Mouse (Mus musculus) midbrain, postnatal 0 days (tissue): ENCODE data around the gene Phf19. TPM values are rescaled to one million over a fixed set of nuclear protein-coding genes. Genes with fewer than 3 reads are reported as not detected.

Experiments used
- ATAC-seq: fragments of 200-750 bp; cut with Nextera tagmentation; 2 replicates; pipeline ENCODE4 v1.8.0; 2017; ENCODE audit warnings: moderate number of reproducible peaks, mild to moderate bottlenecking, moderate TSS enrichment, moderate library complexity; ENCODE audit not compliant: low FRiP score
- DNase-seq: peaks from one replicate; pipeline ENCODE4 v3.0.0-alpha.2; 2015; ENCODE audit warnings: low spot score
- H3K27ac ChIP-seq: fragments of 300-500 bp; sonication (generic); 2 replicates; pipeline ENCODE4 v1.5.1; 2014; ENCODE audit warnings: low read depth, mild to moderate bottlenecking, low read length, mixed read lengths
- H3K27me3 ChIP-seq: fragments of 300-500 bp; sonication (generic); 2 replicates; pipeline ENCODE4 v1.6.1; 2014; ENCODE audit warnings: low read length, control low read depth, mixed read lengths; ENCODE audit not compliant: insufficient read depth
- H3K36me3 ChIP-seq: fragments of 300-500 bp; sonication (generic); 2 replicates; pipeline ENCODE4 v1.6.1; 2014; ENCODE audit warnings: low read length, control low read depth, mixed read lengths; ENCODE audit not compliant: insufficient read depth
- H3K4me1 ChIP-seq: fragments of 300-500 bp; sonication (generic); 2 replicates; pipeline ENCODE4 v1.6.1; 2014; ENCODE audit warnings: mild to moderate bottlenecking, control low read depth, antibody characterized with exemption, low read length, mixed read lengths; ENCODE audit not compliant: insufficient read depth
- H3K4me2 ChIP-seq: fragments of 300-500 bp; sonication (generic); 2 replicates; pipeline ENCODE4 v1.6.1; 2014; ENCODE audit warnings: low read depth, mild to moderate bottlenecking, low read length, mixed read lengths; ENCODE audit not compliant: poor library complexity, severe bottlenecking
- H3K4me3 ChIP-seq: fragments of 300-500 bp; sonication (generic); 2 replicates; pipeline ENCODE4 v1.5.1; 2014; ENCODE audit warnings: low read depth, mild to moderate bottlenecking, low read length, moderate library complexity
- H3K9ac ChIP-seq: fragments of 300-500 bp; sonication (generic); replicated peaks from 2 replicates; pipeline ENCODE4 v1.6.1; 2014; ENCODE audit warnings: mild to moderate bottlenecking, low read length, moderate library complexity, mixed read lengths; ENCODE audit not compliant: poor library complexity, severe bottlenecking
- H3K9me3 ChIP-seq: fragments of 300-500 bp; sonication (generic); 2 replicates; pipeline ENCODE4 v1.6.1; 2016; ENCODE audit warnings: low read length, control low read depth
- CTCF ChIP-seq: IDR thresholded peaks from 2 replicates; pipeline ENCODE4 v1.5.1; 2016; ENCODE audit warnings: antibody characterized with exemption, mild to moderate bottlenecking
- WGBS: fragments of 180-500 bp; shearing (Covaris S2); extraction: QIAGEN DNeasy Blood & Tissue Kit; methylation state at CpG from one replicate; pipeline ENCODE4 v1.1.7; 2014; 5-methylcytosine and 5-hydroxymethylcytosine counted together
- polyA plus RNA-seq: library from polyadenylated mRNA; unstranded; fragments of >200 nt; fragmentation: Nextera tagmentation; extraction: Ambion mirVana; gene quantifications from 2 replicates; pipeline ENCODE4 v1.2.1, GENCODE M21; 2015
- total RNA-seq: library from RNA; depleted of rRNA; stranded (reverse); fragments of >200 nt; gene quantifications from 2 replicates; pipeline ENCODE4 v1.2.3, GENCODE M21; 2014

The Phf19 gene
- total and polyA plus RNA-seq, 2 experiments from 2014 or later = 1.3 to 2.1 TPM

DNA sequence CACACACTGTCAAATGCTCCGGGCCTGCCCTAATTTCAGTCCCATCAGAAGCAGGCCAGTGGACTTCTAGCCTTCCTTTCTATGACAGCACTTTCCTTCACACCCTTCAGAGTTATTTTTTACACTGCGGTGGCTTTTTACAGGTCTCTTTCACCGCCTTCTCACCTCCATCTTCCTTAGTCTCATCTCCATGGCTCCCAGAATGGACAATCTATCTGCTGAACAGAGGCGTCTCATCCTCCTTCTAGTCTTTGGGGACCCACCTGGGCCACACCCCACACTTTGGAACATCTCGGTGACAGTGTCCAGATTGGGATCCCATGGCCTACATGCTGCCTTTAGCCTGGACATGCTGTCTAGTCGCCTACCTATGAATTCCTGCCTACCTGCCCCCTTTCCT, 47.1 kb upstream of the Phf19 start:
- H3K27ac ChIP-seq = no peak overlapping the region
- 76% methylated on average over 6 of the region's 6 CpGs for WGBS
- H3K9ac ChIP-seq = 0 out of 2 replicates have a peak overlapping the region, but pooled peaks have one; percentile 33
- no peak for ATAC-seq
- peak overlapping the region; percentile 45 for H3K4me2 ChIP-seq
- peak overlapping the region; percentile 20; the same call in 1 of the 2 replicates for H3K4me3 ChIP-seq
- H3K27me3 ChIP-seq = no peaks in the 10 kb centered on the region
- no peak for TF ChIP-seq CTCF
- H3K36me3 ChIP-seq = no peaks in the 10 kb centered on the region
- no peaks in the 10 kb centered on the region for H3K9me3 ChIP-seq
- no peak for DNase-seq
- no peaks in the 10 kb centered on the region for H3K4me1 ChIP-seq

DNA sequence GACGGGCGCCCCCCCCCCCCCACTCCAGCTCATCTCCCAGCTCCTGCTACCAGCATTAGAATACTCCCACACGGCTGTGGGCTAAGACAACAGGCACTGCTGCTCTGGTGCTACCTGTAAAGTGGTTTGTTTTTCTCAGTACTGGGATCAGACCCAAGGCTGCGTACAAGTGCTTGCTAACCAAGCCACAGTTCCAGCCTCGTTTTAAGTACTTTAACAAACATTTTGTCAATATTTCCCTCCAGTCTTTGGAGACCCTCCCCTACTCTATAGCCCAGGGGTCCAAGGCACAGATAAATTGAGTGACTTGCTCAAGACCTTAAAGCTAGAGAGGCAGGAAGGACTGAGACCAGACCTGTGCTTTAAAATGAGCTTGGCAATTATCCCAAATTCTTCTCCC, 46.6 kb upstream of the Phf19 start:
- H3K9me3 ChIP-seq = no peaks in the 10 kb centered on the region
- no peaks in the 10 kb centered on the region for H3K36me3 ChIP-seq
- no peak overlapping the region for H3K27ac ChIP-seq
- H3K4me2 ChIP-seq = no peak overlapping the region
- H3K9ac ChIP-seq = no peak overlapping the region
- H3K4me3 ChIP-seq = no peak overlapping the region
- ATAC-seq (no peak), DNase-seq (no peak)
- 78% methylated on average over 5 of the region's 5 CpGs for WGBS
- no peaks in the 10 kb centered on the region for H3K27me3 ChIP-seq
- H3K4me1 ChIP-seq = no peaks in the 10 kb centered on the region
- TF ChIP-seq CTCF = no peak

DNA sequence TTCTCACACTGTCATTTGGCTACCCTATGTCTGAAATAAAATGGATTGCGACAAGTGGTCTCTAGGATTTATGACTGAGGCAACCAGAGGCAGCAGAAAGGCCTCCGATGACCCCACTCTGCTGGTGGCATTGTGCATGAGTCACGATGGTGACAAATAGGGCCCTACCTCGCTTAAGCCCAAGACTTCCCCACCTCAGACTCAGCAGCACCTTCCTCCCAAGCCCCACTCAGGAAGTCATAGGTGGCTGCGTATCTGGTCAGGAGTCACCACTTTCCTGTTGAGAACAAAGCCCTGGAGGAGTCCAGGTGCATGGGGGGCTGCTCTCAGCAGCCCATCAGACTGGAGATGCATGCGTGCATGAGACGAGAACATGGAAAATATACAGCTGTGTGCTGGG, 44.8 kb upstream of the Phf19 start:
- Histone ChIP-seq H3K4me3 (no peak overlapping the region), H3K9ac (no peak overlapping the region), H3K4me1 (no peaks in the 10 kb centered on the region), H3K27me3 (no peaks in the 10 kb centered on the region), H3K27ac (no peak overlapping the region), H3K4me2 (no peak overlapping the region), H3K9me3 (no peaks in the 10 kb centered on the region), H3K36me3 (no peaks in the 10 kb centered on the region)
- no peak for DNase-seq
- no peak for ATAC-seq
- TF ChIP-seq CTCF = no peak
- 96% methylated on average over 7 of the region's 7 CpGs for WGBS

DNA sequence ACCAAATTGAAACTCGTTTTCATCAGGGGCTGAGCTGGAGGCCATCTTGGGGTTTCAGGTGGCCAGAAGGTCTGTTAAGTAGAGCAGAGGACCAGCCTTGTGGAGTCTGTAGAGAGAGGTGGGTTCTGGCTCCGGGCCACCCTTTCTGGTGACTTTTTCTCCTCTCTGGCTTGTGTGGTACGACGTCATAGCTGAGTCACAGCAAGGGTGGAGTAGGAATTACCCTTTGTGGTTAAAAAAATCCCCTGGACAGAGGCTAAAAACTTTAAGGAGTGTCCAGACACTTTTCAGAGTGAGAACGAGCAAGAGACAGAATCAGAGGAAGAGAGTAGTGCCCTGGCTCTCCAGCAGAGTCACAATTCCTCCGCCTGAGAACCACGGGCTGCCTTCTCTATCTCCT, 44.2 kb upstream of the Phf19 start:
- no peak for ATAC-seq
- 80% methylated on average over 7 of the region's 7 CpGs for WGBS
- Histone ChIP-seq H3K27ac (no peak overlapping the region), H3K36me3 (no peaks in the 10 kb centered on the region), H3K4me2 (no peak overlapping the region), H3K27me3 (no peaks in the 10 kb centered on the region), H3K9me3 (no peaks in the 10 kb centered on the region), H3K4me3 (no peak overlapping the region), H3K9ac (no peak overlapping the region), H3K4me1 (no peaks in the 10 kb centered on the region)
- DNase-seq = no peak
- TF ChIP-seq CTCF = no peak

DNA sequence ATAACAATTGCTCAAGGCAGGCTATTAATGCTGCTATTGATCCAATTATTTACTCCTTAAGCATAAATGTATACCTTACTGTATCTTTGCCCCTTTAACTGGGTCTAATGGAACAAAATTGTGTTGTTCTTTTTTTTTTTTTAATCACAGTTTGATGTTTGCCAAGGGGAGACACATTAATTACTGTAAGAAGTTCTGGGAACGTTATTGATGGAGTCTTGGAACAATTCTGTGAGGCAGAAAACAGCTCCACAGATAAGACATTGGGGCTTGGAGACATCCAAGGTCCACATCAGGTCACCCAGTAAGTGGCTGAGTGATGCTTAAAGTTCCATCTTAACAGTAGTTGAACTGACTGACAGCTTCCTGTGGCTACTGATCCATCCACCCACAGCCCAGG, 43.6 kb upstream of the Phf19 start:
- H3K27ac ChIP-seq = no peak overlapping the region
- no peak for ATAC-seq
- H3K4me2 ChIP-seq = no peak overlapping the region
- H3K36me3 ChIP-seq = no peaks in the 10 kb centered on the region
- H3K27me3 ChIP-seq = no peaks in the 10 kb centered on the region
- H3K4me1 ChIP-seq = no peaks in the 10 kb centered on the region
- H3K9ac ChIP-seq = no peak overlapping the region
- no peak overlapping the region for H3K4me3 ChIP-seq
- H3K9me3 ChIP-seq = no peaks in the 10 kb centered on the region
- TF ChIP-seq CTCF = no peak
- no peak for DNase-seq
- WGBS = 87% methylated on average over 1 of the region's 1 CpGs

DNA sequence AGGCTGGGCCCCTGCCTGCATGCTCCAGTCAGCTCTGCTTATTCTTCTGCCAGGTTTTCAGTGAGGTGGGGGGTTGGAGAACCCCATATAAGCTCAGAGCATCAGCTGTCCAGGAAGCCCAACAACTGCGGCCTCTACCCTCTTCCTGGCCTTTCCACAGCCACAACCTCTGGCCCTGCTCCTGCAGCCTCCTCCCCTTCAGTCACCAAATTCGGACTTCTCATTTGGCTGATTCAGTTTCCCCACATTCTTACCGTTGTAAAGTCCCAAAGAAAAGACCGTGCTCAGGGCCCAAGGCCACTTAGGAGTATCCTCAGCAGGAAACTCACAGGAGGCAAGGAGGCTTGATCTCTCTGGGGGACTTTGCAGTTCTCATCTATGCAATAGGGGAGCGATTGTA, 43.1 kb upstream of the Phf19 start:
- Histone ChIP-seq H3K4me1 (no peaks in the 10 kb centered on the region), H3K9ac (no peak overlapping the region), H3K4me3 (no peak overlapping the region), H3K27me3 (no peaks in the 10 kb centered on the region), H3K36me3 (no peaks in the 10 kb centered on the region), H3K4me2 (no peak overlapping the region), H3K27ac (no peak overlapping the region), H3K9me3 (no peaks in the 10 kb centered on the region)
- WGBS = 71% methylated on average over 5 of the region's 5 CpGs
- no peak for DNase-seq
- no peak for ATAC-seq
- no peak for TF ChIP-seq CTCF

DNA sequence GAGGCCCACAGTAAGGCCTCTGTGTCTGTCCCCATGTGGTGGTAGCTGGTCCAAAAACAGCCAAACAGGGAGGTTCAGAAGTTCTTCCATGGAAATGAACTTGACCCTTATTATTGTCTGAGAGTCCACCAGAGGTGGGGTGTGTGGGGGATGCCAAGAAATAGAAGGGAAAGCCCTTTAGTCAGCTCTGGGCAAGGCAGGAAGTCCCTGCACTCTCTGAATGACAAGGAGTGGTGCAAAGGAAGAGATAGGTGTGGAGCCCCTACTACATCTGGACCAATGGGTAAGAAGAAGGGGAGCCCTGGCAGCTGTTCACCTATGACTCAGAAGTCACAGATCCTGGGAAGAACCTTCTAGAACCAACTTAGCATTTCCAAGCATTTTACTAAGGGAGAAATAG, 40.5 kb upstream of the Phf19 start:
- no peaks in the 10 kb centered on the region for H3K4me1 ChIP-seq
- H3K9ac ChIP-seq = no peak overlapping the region
- TF ChIP-seq CTCF = no peak
- H3K4me3 ChIP-seq = no peak overlapping the region
- no peaks in the 10 kb centered on the region for H3K9me3 ChIP-seq
- DNase-seq (no peak), ATAC-seq (no peak)
- H3K36me3 ChIP-seq = no peaks in the 10 kb centered on the region
- H3K4me2 ChIP-seq = no peak overlapping the region
- H3K27ac ChIP-seq = no peak overlapping the region
- no peaks in the 10 kb centered on the region for H3K27me3 ChIP-seq
